Mouse (Mus musculus) lung, embryonic 14.5 days (tissue): ENCODE results near the gene Fam172a. TPM values are rescaled to one million over a fixed set of nuclear protein-coding genes. Genes with fewer than 3 reads are reported as not detected.

Source experiments
- ATAC-seq: fragments of 200-750 bp; cut with Nextera tagmentation; 2 replicates; pipeline ENCODE4 v1.8.0; 2017; ENCODE audit warnings: mild to moderate bottlenecking, moderate TSS enrichment, moderate library complexity; ENCODE audit not compliant: insufficient read depth
- DNase-seq: peaks from one replicate; pipeline ENCODE4 v3.0.0-alpha.2; 2015
- H3K27ac ChIP-seq: fragments of 300-500 bp; sonication (generic); 2 replicates; pipeline ENCODE4 v1.5.1; 2014; ENCODE audit warnings: low read depth, mild to moderate bottlenecking, moderate library complexity
- H3K27me3 ChIP-seq: fragments of 300-500 bp; sonication (generic); 2 replicates; pipeline ENCODE4 v1.6.1; 2014; ENCODE audit warnings: low read length, control low read depth; ENCODE audit not compliant: insufficient read depth
- H3K36me3 ChIP-seq: fragments of 300-500 bp; sonication (generic); 2 replicates; pipeline ENCODE4 v1.6.1; 2014; ENCODE audit warnings: control low read depth; ENCODE audit not compliant: insufficient read depth
- H3K4me1 ChIP-seq: fragments of 300-500 bp; sonication (generic); 2 replicates; pipeline ENCODE4 v1.6.1; 2014; ENCODE audit warnings: antibody characterized with exemption, control low read depth; ENCODE audit not compliant: insufficient read depth
- H3K4me2 ChIP-seq: fragments of 300-500 bp; sonication (generic); 2 replicates; pipeline ENCODE4 v1.6.1; 2014; ENCODE audit warnings: mild to moderate bottlenecking
- H3K4me3 ChIP-seq: fragments of 300-500 bp; sonication (generic); 2 replicates; pipeline ENCODE4 v1.5.1; 2014; ENCODE audit warnings: low read depth, low read length
- H3K9ac ChIP-seq: fragments of 300-500 bp; sonication (generic); 2 replicates; pipeline ENCODE4 v1.6.1; 2014
- H3K9me3 ChIP-seq: fragments of 300-500 bp; sonication (generic); 2 replicates; pipeline ENCODE4 v1.6.1; 2016; ENCODE audit warnings: low read depth, low read length, control low read depth
- CTCF ChIP-seq: IDR thresholded peaks from 2 replicates; pipeline ENCODE4 v1.5.1; 2016; ENCODE audit warnings: antibody characterized with exemption, low read depth
- WGBS: fragments of 180-500 bp; shearing (Covaris S2); extraction: QIAGEN DNeasy Blood & Tissue Kit; methylation state at CpG from one replicate; pipeline ENCODE4 v1.1.7; 2014; 5-methylcytosine and 5-hydroxymethylcytosine counted together
- polyA plus RNA-seq: library from polyadenylated mRNA; unstranded; fragments of >200 nt; fragmentation: Nextera tagmentation; extraction: Ambion mirVana; gene quantifications from 2 replicates; pipeline ENCODE4 v1.2.1, GENCODE M21; 2014

Fam172a gene
- polyA plus RNA-seq, 1 experiment from 2014 or later: 31.4 TPM

GRCm38 (mm10) chr13:78090701-78091100 lies 388.9 kb downstream of the Fam172a start:
- ATAC-seq (peak; percentile 91), DNase-seq (peak; percentile 75)
- Histone ChIP-seq H3K9me3 (no peaks in the 10 kb centered on the region), H3K27me3 (no peaks in the 10 kb centered on the region), H3K4me1 (no peaks in the 10 kb centered on the region), H3K27ac (no peak overlapping the region), H3K36me3 (no peaks in the 10 kb centered on the region), H3K4me3 (no peak overlapping the region), H3K9ac (no peak overlapping the region), H3K4me2 (no peak overlapping the region)
- no peak for TF ChIP-seq CTCF

GRCm38 (mm10) chr13:78091949-78092348 lies 390.1 kb downstream of the Fam172a start:
- Histone ChIP-seq H3K36me3 (no peaks in the 10 kb centered on the region), H3K4me2 (no peak overlapping the region), H3K9ac (no peak overlapping the region), H3K4me1 (no peaks in the 10 kb centered on the region), H3K27me3 (no peaks in the 10 kb centered on the region), H3K4me3 (no peak overlapping the region), H3K9me3 (no peaks in the 10 kb centered on the region), H3K27ac (no peak overlapping the region)
- ATAC-seq: no peak
- TF ChIP-seq CTCF: no peak
- no peak for DNase-seq
- WGBS: 78% methylated on average over 3 of the region's 3 CpGs

GRCm38 (mm10) chr13:78094352-78094751 lies 392.5 kb downstream of the Fam172a start:
- Histone ChIP-seq H3K36me3 (no peaks in the 10 kb centered on the region), H3K4me3 (no peak overlapping the region), H3K9ac (no peak overlapping the region), H3K4me2 (no peak overlapping the region), H3K9me3 (no peaks in the 10 kb centered on the region), H3K27ac (no peak overlapping the region), H3K4me1 (no peaks in the 10 kb centered on the region), H3K27me3 (no peaks in the 10 kb centered on the region)
- TF ChIP-seq CTCF: peak; percentile 16; the same call in 1 of the 2 replicates
- no peak for ATAC-seq
- no peak for DNase-seq
- 74% methylated on average over 2 of the region's 2 CpGs for whole genome bisulfite sequencing

- DNase-seq (no peak), ATAC-seq (no peak)
- H3K4me2 ChIP-seq: no peak overlapping the region
- no peak overlapping the region for H3K27ac ChIP-seq
- H3K9me3 ChIP-seq: no peaks in the 10 kb centered on the region
- H3K27me3 ChIP-seq: no peaks in the 10 kb centered on the region
- H3K4me1 ChIP-seq: no peaks in the 10 kb centered on the region
- no peak for TF ChIP-seq CTCF
- no peaks in the 10 kb centered on the region for H3K36me3 ChIP-seq
- no peak overlapping the region for H3K9ac ChIP-seq
- H3K4me3 ChIP-seq: no peak overlapping the region
- 67% methylated on average over 1 of the region's 1 CpGs for WGBS
Measured at GRCm38 (mm10) chr13:78095071-78095973, 393.5 kb downstream of the Fam172a start.

- TF ChIP-seq CTCF: no peak
- Histone ChIP-seq H3K9ac (no peak overlapping the region), H3K4me3 (no peak overlapping the region), H3K4me1 (no peaks in the 10 kb centered on the region), H3K27me3 (no peaks in the 10 kb centered on the region), H3K27ac (no peak overlapping the region), H3K36me3 (no peaks in the 10 kb centered on the region), H3K4me2 (no peak overlapping the region), H3K9me3 (no peaks in the 10 kb centered on the region)
- whole genome bisulfite sequencing: 69% methylated on average over 5 of the region's 5 CpGs
- ATAC-seq (no peak), DNase-seq (no peak)
Measured at GRCm38 (mm10) chr13:78098858-78099445, 397.1 kb downstream of the Fam172a start.

GRCm38 (mm10) chr13:78099746-78100530 lies 398.1 kb downstream of the Fam172a start:
- H3K4me3 ChIP-seq: no peak overlapping the region
- ATAC-seq (no peak), DNase-seq (no peak)
- no peaks in the 10 kb centered on the region for H3K4me1 ChIP-seq
- no peak overlapping the region for H3K9ac ChIP-seq
- H3K27ac ChIP-seq: no peak overlapping the region
- no peaks in the 10 kb centered on the region for H3K36me3 ChIP-seq
- WGBS: 48% methylated on average over 3 of the region's 3 CpGs
- no peaks in the 10 kb centered on the region for H3K9me3 ChIP-seq
- no peak overlapping the region for H3K4me2 ChIP-seq
- H3K27me3 ChIP-seq: no peaks in the 10 kb centered on the region
- TF ChIP-seq CTCF: no peak

- Histone ChIP-seq H3K27me3 (no peaks in the 10 kb centered on the region), H3K9me3 (no peaks in the 10 kb centered on the region), H3K36me3 (no peaks in the 10 kb centered on the region), H3K9ac (no peak overlapping the region), H3K4me2 (no peak overlapping the region), H3K4me3 (no peak overlapping the region), H3K27ac (no peak overlapping the region), H3K4me1 (no peaks in the 10 kb centered on the region)
- ATAC-seq (no peak), DNase-seq (no peak)
- WGBS: 63% methylated on average over 3 of the region's 3 CpGs
- TF ChIP-seq CTCF: no peak
Measured at GRCm38 (mm10) chr13:78100664-78101063, 398.8 kb downstream of the Fam172a start.
